Mouse (Mus musculus) spleen, postnatal 14 days (tissue): ENCODE data around the gene 4930556J24Rik.
"Not testable (repeated sequence)": the region's sequence is repeated elsewhere in the genome, so short reads cannot be mapped to it uniquely, and the experiment has no call there.

Experiments
- DNase-seq, 2 experiments: peaks; one replicate each; pipeline ENCODE4 v3.0.0; 2021 to 2022; ENCODE audit warnings: low spot score in 2 of 2

4930556J24Rik gene

GRCm38 (mm10) chr11:3973081-3973480 lies 3.5 kb downstream of the 4930556J24Rik start:
- DNase-seq = no peak

GRCm38 (mm10) chr11:3970361-3970760 lies 6.2 kb downstream of the 4930556J24Rik start:
- no peak for DNase-seq

- DNase-seq = no peak
Observed at GRCm38 (mm10) chr11:3969837-3970236, 6.7 kb downstream of the 4930556J24Rik start.

- no peak for DNase-seq
Observed at GRCm38 (mm10) chr11:3964416-3965172, 12.0 kb downstream of the 4930556J24Rik start.

- DNase-seq = peak; percentile 29 to 60
Observed at GRCm38 (mm10) chr11:3963610-3964415, 12.8 kb downstream of the 4930556J24Rik start, which contains the start of gene Pes1. TSS of gene Pes1 (plus strand) at chr11:3963975.

GRCm38 (mm10) chr11:3963155-3963554 lies 13.4 kb downstream of the 4930556J24Rik start:
- DNase-seq = no peak

GRCm38 (mm10) chr11:3961761-3962160 lies 14.8 kb downstream of the 4930556J24Rik start:
- DNase-seq = no peak

GRCm38 (mm10) chr11:3960901-3961300 lies 15.7 kb downstream of the 4930556J24Rik start:
- DNase-seq = no peak

GRCm38 (mm10) chr11:3955371-3955770 lies 21.2 kb downstream of the 4930556J24Rik start:
- DNase-seq = not testable (repeated sequence)

- DNase-seq = not testable (repeated sequence)
Observed at GRCm38 (mm10) chr11:3954876-3955275, 21.7 kb downstream of the 4930556J24Rik start.

- DNase-seq = no peak
Observed at GRCm38 (mm10) chr11:3946386-3946785, 30.2 kb downstream of the 4930556J24Rik start.

- no peak for DNase-seq
Observed at GRCm38 (mm10) chr11:3941371-3941770, 35.2 kb downstream of the 4930556J24Rik start.

- no peak for DNase-seq
Observed at GRCm38 (mm10) chr11:3937321-3937874, 39.2 kb downstream of the 4930556J24Rik start.

- DNase-seq = no peak
Observed at GRCm38 (mm10) chr11:3936318-3936717, 40.3 kb downstream of the 4930556J24Rik start.

GRCm38 (mm10) chr11:3935135-3935534 lies 41.4 kb downstream of the 4930556J24Rik start:
- DNase-seq = no peak

GRCm38 (mm10) chr11:3933756-3934285 lies 42.8 kb downstream of the 4930556J24Rik start:
- no peak for DNase-seq

- DNase-seq = peak in 1 of 2 experiments; percentile 52
Observed at GRCm38 (mm10) chr11:3931511-3932211, 44.9 kb downstream of the 4930556J24Rik start, which contains the start of gene Tcn2. TSS of gene Tcn2 (minus strand) at chr11:3932159.

- no peak for DNase-seq
Observed at GRCm38 (mm10) chr11:3930931-3931330, 45.6 kb downstream of the 4930556J24Rik start.

GRCm38 (mm10) chr11:3930019-3930418 lies 46.6 kb downstream of the 4930556J24Rik start:
- no peak for DNase-seq

GRCm38 (mm10) chr11:3925916-3926315 lies 50.7 kb downstream of the 4930556J24Rik start:
- DNase-seq = no peak

- DNase-seq = no peak
Observed at GRCm38 (mm10) chr11:3922731-3923130, 53.8 kb downstream of the 4930556J24Rik start.
